Mouse (Mus musculus): ENCODE data around the gene Yipf1. TPM values are rescaled to one million over a fixed set of nuclear protein-coding genes. Genes with fewer than 3 reads are reported as not detected.

The Yipf1 gene
- polyA plus RNA-seq (2015; fragmentation: Nextera tagmentation; extraction: Ambion mirVana), result 40.3 and 41.1 TPM in 2 replicates

GRCm38 (mm10) chr4:107313690-107314478 is at the start of gene Yipf1:
TSS of gene Yipf1 (plus strand) at chr4:107314363.
- WGBS, result under 1% methylated on average over 29 of the region's 29 CpGs
- Histone ChIP-seq H3K9ac (peak within 1 kb of the TSS; percentile 60), H3K4me1 (replicated peaks) (peaks cover 12% of the 10 kb centered on the region), H3K4me3 (peak within 1 kb of the TSS; percentile 64), H3K36me3 (0 out of 2 replicates have a peak, but pooled peaks cover 6% of the 10 kb centered on the region), H3K27ac (peak within 1 kb of the TSS; percentile 68), H3K9me3 (replicated peaks) (no peaks in the 10 kb centered on the region), H3K27me3 (no peaks in the 10 kb centered on the region), H3K4me2 (peak within 1 kb of the TSS; percentile 84)
- ATAC-seq (replicated peaks; ENCODE audit: insufficient number of reproducible peaks, insufficient read depth, low FRiP score, low read depth), result peak; percentile 93

- Histone ChIP-seq H3K9ac (no peak overlapping the region), H3K4me1 (replicated peaks) (no peaks in the 10 kb centered on the region), H3K36me3 (no peaks in the 10 kb centered on the region), H3K4me2 (no peak overlapping the region), H3K27ac (no peak overlapping the region), H3K9me3 (replicated peaks) (no peaks in the 10 kb centered on the region), H3K27me3 (no peaks in the 10 kb centered on the region), H3K4me3 (no peak overlapping the region)
- WGBS, result 74% methylated on average over 4 of the region's 4 CpGs
- no peak for ATAC-seq (replicated peaks; ENCODE audit: insufficient number of reproducible peaks, insufficient read depth, low FRiP score, low read depth)
Observed at GRCm38 (mm10) chr4:107273683-107274082, 40.5 kb upstream of the Yipf1 start.

- WGBS, result 63% methylated on average over 5 of the region's 5 CpGs
- ATAC-seq (replicated peaks; ENCODE audit: insufficient number of reproducible peaks, insufficient read depth, low FRiP score, low read depth), result no peak
- Histone ChIP-seq H3K27ac (no peak overlapping the region), H3K4me1 (replicated peaks) (no peaks in the 10 kb centered on the region), H3K4me3 (no peak overlapping the region), H3K9me3 (replicated peaks) (no peaks in the 10 kb centered on the region), H3K27me3 (no peaks in the 10 kb centered on the region), H3K36me3 (no peaks in the 10 kb centered on the region), H3K9ac (no peak overlapping the region), H3K4me2 (no peak overlapping the region)
Observed at GRCm38 (mm10) chr4:107274511-107274910, 39.7 kb upstream of the Yipf1 start.

- ATAC-seq (replicated peaks; ENCODE audit: insufficient number of reproducible peaks, insufficient read depth, low FRiP score, low read depth), result no peak
Observed at GRCm38 (mm10) chr4:107278188-107278707, 35.9 kb upstream of the Yipf1 start.

GRCm38 (mm10) chr4:107280843-107281475 is 33.2 kb upstream of the Yipf1 start:
- Histone ChIP-seq H3K27me3 (no peaks in the 10 kb centered on the region), H3K9me3 (replicated peaks) (no peaks in the 10 kb centered on the region), H3K9ac (no peak overlapping the region), H3K4me2 (no peak overlapping the region), H3K36me3 (0 out of 2 replicates have a peak, but pooled peaks cover 5% of the 10 kb centered on the region), H3K27ac (no peak overlapping the region), H3K4me1 (replicated peaks) (no peaks in the 10 kb centered on the region), H3K4me3 (no peak overlapping the region)
- 70% methylated on average over 7 of the region's 7 CpGs for WGBS
- no peak for ATAC-seq (replicated peaks; ENCODE audit: insufficient number of reproducible peaks, insufficient read depth, low FRiP score, low read depth)

More at GRCm38 (mm10) chr4:107278188-107278707, 35.9 kb upstream of the Yipf1 start:
- H3K9ac ChIP-seq, result no peak overlapping the region
- no peak overlapping the region for H3K4me2 ChIP-seq
- H3K9me3 ChIP-seq (replicated peaks), result no peaks in the 10 kb centered on the region
- no peak overlapping the region for H3K27ac ChIP-seq
- 26% methylated on average over 8 of the region's 8 CpGs for WGBS
- no peaks in the 10 kb centered on the region for H3K27me3 ChIP-seq
- H3K36me3 ChIP-seq, result 0 out of 2 replicates have a peak, but pooled peaks cover 5% of the 10 kb centered on the region
- H3K4me3 ChIP-seq, result no peak overlapping the region
- H3K4me1 ChIP-seq (replicated peaks), result no peaks in the 10 kb centered on the region

GRCm38 (mm10) chr4:107285446-107286200 is 28.5 kb upstream of the Yipf1 start:
- H3K4me1 ChIP-seq (replicated peaks), result no peaks in the 10 kb centered on the region
- H3K27me3 ChIP-seq, result no peaks in the 10 kb centered on the region
- H3K27ac ChIP-seq, result no peak overlapping the region
- no peak overlapping the region for H3K4me3 ChIP-seq
- WGBS, result 68% methylated on average over 3 of the region's 3 CpGs
- H3K4me2 ChIP-seq, result no peak overlapping the region
- H3K9me3 ChIP-seq (replicated peaks), result no peaks in the 10 kb centered on the region
- no peak for ATAC-seq (replicated peaks; ENCODE audit: insufficient number of reproducible peaks, insufficient read depth, low FRiP score, low read depth)
- H3K36me3 ChIP-seq, result no peaks in the 10 kb centered on the region
- no peak overlapping the region for H3K9ac ChIP-seq

- H3K4me1 ChIP-seq (replicated peaks), result no peaks in the 10 kb centered on the region
- no peak overlapping the region for H3K27ac ChIP-seq
- no peaks in the 10 kb centered on the region for H3K9me3 ChIP-seq (replicated peaks)
- H3K4me2 ChIP-seq, result no peak overlapping the region
- ATAC-seq (replicated peaks; ENCODE audit: insufficient number of reproducible peaks, insufficient read depth, low FRiP score, low read depth), result no peak
- H3K4me3 ChIP-seq, result no peak overlapping the region
- no peak overlapping the region for H3K9ac ChIP-seq
- no peaks in the 10 kb centered on the region for H3K36me3 ChIP-seq
- 88% methylated on average over 8 of the region's 8 CpGs for WGBS
- no peaks in the 10 kb centered on the region for H3K27me3 ChIP-seq
Observed at GRCm38 (mm10) chr4:107286386-107286785, 27.8 kb upstream of the Yipf1 start.

- Histone ChIP-seq H3K27me3 (no peaks in the 10 kb centered on the region), H3K4me3 (no peak overlapping the region), H3K36me3 (no peaks in the 10 kb centered on the region), H3K9me3 (replicated peaks) (no peaks in the 10 kb centered on the region), H3K4me2 (no peak overlapping the region), H3K27ac (no peak overlapping the region), H3K9ac (no peak overlapping the region), H3K4me1 (replicated peaks) (no peaks in the 10 kb centered on the region)
- 86% methylated on average over 2 of the region's 2 CpGs for WGBS
- ATAC-seq (replicated peaks; ENCODE audit: insufficient number of reproducible peaks, insufficient read depth, low FRiP score, low read depth), result no peak
Observed at GRCm38 (mm10) chr4:107287517-107287916, 26.6 kb upstream of the Yipf1 start.

- ATAC-seq (replicated peaks; ENCODE audit: insufficient number of reproducible peaks, insufficient read depth, low FRiP score, low read depth), result no peak
- no peak overlapping the region for H3K4me3 ChIP-seq
- no peaks in the 10 kb centered on the region for H3K9me3 ChIP-seq (replicated peaks)
- WGBS, result 82% methylated on average over 7 of the region's 7 CpGs
- H3K4me2 ChIP-seq, result no peak overlapping the region
- H3K27me3 ChIP-seq, result no peaks in the 10 kb centered on the region
- no peaks in the 10 kb centered on the region for H3K36me3 ChIP-seq
- no peaks in the 10 kb centered on the region for H3K4me1 ChIP-seq (replicated peaks)
- H3K27ac ChIP-seq, result no peak overlapping the region
- H3K9ac ChIP-seq, result no peak overlapping the region
Observed at GRCm38 (mm10) chr4:107291611-107292272, 22.4 kb upstream of the Yipf1 start.

- Histone ChIP-seq H3K4me1 (replicated peaks) (no peaks in the 10 kb centered on the region), H3K4me3 (no peak overlapping the region), H3K9me3 (replicated peaks) (no peaks in the 10 kb centered on the region), H3K36me3 (no peaks in the 10 kb centered on the region), H3K9ac (no peak overlapping the region), H3K27ac (no peak overlapping the region), H3K4me2 (no peak overlapping the region), H3K27me3 (no peaks in the 10 kb centered on the region)
- WGBS, result 35% methylated on average over 4 of the region's 4 CpGs
- no peak for ATAC-seq (replicated peaks; ENCODE audit: insufficient number of reproducible peaks, insufficient read depth, low FRiP score, low read depth)
Observed at GRCm38 (mm10) chr4:107292273-107292662, 21.9 kb upstream of the Yipf1 start.
